Mouse (Mus musculus) stomach, embryonic 16.5 days (tissue): ENCODE results near the gene Cyp2b13. TPM values are rescaled to one million over a fixed set of nuclear protein-coding genes. Genes with fewer than 3 reads are reported as not detected.

ENCODE experiments used
- polyA plus RNA-seq: library from polyadenylated mRNA; unstranded; fragments of >200 nt; fragmentation: Nextera tagmentation; extraction: Ambion mirVana; gene quantifications from 2 replicates; pipeline ENCODE4 v1.2.1, GENCODE M21; 2015

Cyp2b13 gene
- polyA plus RNA-seq, 1 experiment from 2014 or later, result not detected

Other genes starting within 250 kb of the Cyp2b13 start
- 53.1 and 74.9 TPM in 2 replicates for gene Cyp2s1, start 244.6 kb upstream of the Cyp2b13 start, polyA plus RNA-seq
- gene Cyp2b10, start 163.9 kb upstream of the Cyp2b13 start, polyA plus RNA-seq, result 0.19 and 0.35 TPM in 2 replicates
- not detected in 2 replicates for gene Cyp2b9, start 111.9 kb downstream of the Cyp2b13 start, polyA plus RNA-seq
- gene Vmn1r184, start 198.8 kb downstream of the Cyp2b13 start, polyA plus RNA-seq, result not detected in 2 replicates
- gene Cyp2a4, start 245.7 kb downstream of the Cyp2b13 start, polyA plus RNA-seq, result not detected in 2 replicates